Mouse (Mus musculus): ENCODE results near the gene Lce1e. TPM values are rescaled to one million over a fixed set of nuclear protein-coding genes. Genes with fewer than 3 reads are reported as not detected.
"Not testable (repeated sequence)": the region's sequence is repeated elsewhere in the genome, so short reads cannot be mapped to it uniquely, and the experiment has no call there.

Gene Lce1e
- not detected in 2 replicates for polyA plus RNA-seq (2016; fragmentation: Nextera tagmentation; extraction: Ambion mirVana)

- no peak for DNase-seq (ENCODE audit: extremely low spot score, low spot score)
- Histone ChIP-seq H3K9me3 (no peaks in the 10 kb centered on the region), H3K4me3 (no peak within 1 kb of the TSS), H3K4me1 (no peaks in the 10 kb centered on the region), H3K27me3 (ENCODE audit: poor library complexity, severe bottlenecking) (no peaks in the 10 kb centered on the region), H3K36me3 (replicated peaks) (no peaks in the 10 kb centered on the region), H3K27ac (no peak within 1 kb of the TSS)
- WGBS, result 87% methylated on average over 2 of the region's 2 CpGs
Observed at GRCm38 (mm10) chr3:92708974-92709373, at the start of gene Lce1e. Gene Lce1e (minus strand): TSS chr3:92709074.

- H3K9me3 ChIP-seq, result no peaks in the 10 kb centered on the region
- no peak overlapping the region for H3K27ac ChIP-seq
- no peak overlapping the region for H3K4me3 ChIP-seq
- no peaks in the 10 kb centered on the region for H3K36me3 ChIP-seq (replicated peaks)
- H3K27me3 ChIP-seq (ENCODE audit: poor library complexity, severe bottlenecking), result no peaks in the 10 kb centered on the region
- H3K4me1 ChIP-seq, result no peaks in the 10 kb centered on the region
- WGBS, result 50% methylated on average over 3 of the region's 3 CpGs
- no peak for DNase-seq (ENCODE audit: extremely low spot score, low spot score)
Observed at GRCm38 (mm10) chr3:92753197-92753596, 44.3 kb upstream of the Lce1e start.

- Histone ChIP-seq H3K4me1 (no peaks in the 10 kb centered on the region), H3K27me3 (ENCODE audit: poor library complexity, severe bottlenecking) (no peaks in the 10 kb centered on the region), H3K4me3 (no peak within 1 kb of the TSS), H3K9me3 (no peaks in the 10 kb centered on the region), H3K36me3 (replicated peaks) (no peaks in the 10 kb centered on the region), H3K27ac (no peak within 1 kb of the TSS)
- DNase-seq (ENCODE audit: extremely low spot score, low spot score), result no peak
- WGBS, result 96% methylated on average over 1 of the region's 1 CpGs
Observed at GRCm38 (mm10) chr3:92752238-92752637, 43.4 kb upstream of the Lce1e start, which contains the start of gene Lce1g. Gene Lce1g (minus strand): TSS chr3:92752338.

DNA sequence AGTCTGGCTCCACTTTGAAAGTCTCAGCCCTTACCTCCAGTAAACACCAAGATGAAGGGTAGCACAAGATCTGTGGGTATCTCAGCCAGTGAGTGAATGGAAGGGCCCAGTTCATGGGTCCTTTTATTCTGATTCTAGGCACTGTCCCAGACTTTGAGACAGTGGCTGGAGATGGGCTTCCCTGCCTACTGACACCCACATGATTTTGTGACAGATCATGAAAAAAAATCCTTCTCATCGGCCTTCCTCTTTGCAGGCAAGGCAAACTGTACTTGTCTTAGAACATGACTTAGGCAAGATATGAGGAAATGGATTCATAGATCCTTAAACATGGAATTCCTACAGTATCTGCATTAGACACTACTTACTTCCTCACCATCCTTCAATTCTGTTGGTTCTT lies 30.1 kb upstream of the Lce1e start, which contains the start of gene Gm38119:
Gene Gm38119 (minus strand): TSS at position 101 of the 400 bp plus-strand sequence.
- WGBS, result 93% methylated on average over 1 of the region's 1 CpGs
- DNase-seq (ENCODE audit: extremely low spot score, low spot score), result no peak
- no peak within 1 kb of the TSS for H3K27ac ChIP-seq

GRCm38 (mm10) chr3:92722631-92723030 lies 13.8 kb upstream of the Lce1e start:
- DNase-seq (ENCODE audit: extremely low spot score, low spot score), result no peak
- H3K27me3 ChIP-seq (ENCODE audit: poor library complexity, severe bottlenecking), result no peaks in the 10 kb centered on the region
- H3K9me3 ChIP-seq, result no peaks in the 10 kb centered on the region
- no peaks in the 10 kb centered on the region for H3K36me3 ChIP-seq (replicated peaks)
- no peak overlapping the region for H3K27ac ChIP-seq
- no peaks in the 10 kb centered on the region for H3K4me1 ChIP-seq
- 94% methylated on average over 5 of the region's 5 CpGs for WGBS
- no peak overlapping the region for H3K4me3 ChIP-seq

More for the DNA sequence above, 30.1 kb upstream of the Lce1e start, which contains the start of gene Gm38119:
- no peaks in the 10 kb centered on the region for H3K4me1 ChIP-seq
- H3K36me3 ChIP-seq (replicated peaks), result no peaks in the 10 kb centered on the region
- no peaks in the 10 kb centered on the region for H3K9me3 ChIP-seq
- no peak within 1 kb of the TSS for H3K4me3 ChIP-seq
- H3K27me3 ChIP-seq (ENCODE audit: poor library complexity, severe bottlenecking), result no peaks in the 10 kb centered on the region

DNA sequence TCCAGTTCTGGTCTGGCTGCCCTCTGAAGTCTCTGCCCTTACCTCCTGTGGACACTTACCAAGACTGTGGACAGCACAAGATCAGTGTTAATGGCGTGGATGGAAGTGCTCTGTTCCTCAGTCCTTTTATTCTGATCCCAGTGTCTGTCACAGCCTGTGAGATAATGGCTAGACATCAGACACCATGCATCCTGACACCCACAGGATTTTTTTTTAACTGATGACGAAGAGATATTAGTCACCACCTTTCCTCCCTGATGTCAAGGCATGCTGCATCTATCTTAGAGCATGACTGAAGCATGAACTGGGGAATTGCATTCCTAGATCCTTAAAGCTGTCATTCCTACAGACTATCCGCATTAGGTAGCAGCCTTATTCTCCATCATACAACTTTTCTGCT lies 11.4 kb upstream of the Lce1e start, which contains the start of gene Lce1f:
Gene Lce1f (minus strand): TSS at position 101 of the 400 bp plus-strand sequence.
- H3K36me3 ChIP-seq (replicated peaks), result no peaks in the 10 kb centered on the region
- no peak for DNase-seq (ENCODE audit: extremely low spot score, low spot score)
- 80% methylated on average over 3 of the region's 3 CpGs for WGBS
- no peaks in the 10 kb centered on the region for H3K4me1 ChIP-seq
- no peak within 1 kb of the TSS for H3K27ac ChIP-seq
- H3K9me3 ChIP-seq, result no peaks in the 10 kb centered on the region
- H3K27me3 ChIP-seq (ENCODE audit: poor library complexity, severe bottlenecking), result no peaks in the 10 kb centered on the region
- H3K4me3 ChIP-seq, result no peak within 1 kb of the TSS

- DNase-seq (ENCODE audit: extremely low spot score, low spot score), result no peak
- Histone ChIP-seq H3K9me3 (no peaks in the 10 kb centered on the region), H3K4me1 (no peaks in the 10 kb centered on the region)
Observed at GRCm38 (mm10) chr3:92715122-92715521, 6.2 kb upstream of the Lce1e start.

GRCm38 (mm10) chr3:92694613-92695012 lies 14.3 kb downstream of the Lce1e start:
- WGBS, result 45% methylated on average over 1 of the region's 1 CpGs
- no peak overlapping the region for H3K4me3 ChIP-seq
- no peaks in the 10 kb centered on the region for H3K27me3 ChIP-seq (ENCODE audit: poor library complexity, severe bottlenecking)
- no peaks in the 10 kb centered on the region for H3K36me3 ChIP-seq (replicated peaks)
- H3K4me1 ChIP-seq, result no peaks in the 10 kb centered on the region
- H3K9me3 ChIP-seq, result no peaks in the 10 kb centered on the region
- H3K27ac ChIP-seq, result no peak overlapping the region
- no peak for DNase-seq (ENCODE audit: extremely low spot score, low spot score)

More at GRCm38 (mm10) chr3:92715122-92715521, 6.2 kb upstream of the Lce1e start:
- no peak overlapping the region for H3K27ac ChIP-seq
- H3K27me3 ChIP-seq (ENCODE audit: poor library complexity, severe bottlenecking), result no peaks in the 10 kb centered on the region
- H3K36me3 ChIP-seq (replicated peaks), result no peaks in the 10 kb centered on the region
- no peak overlapping the region for H3K4me3 ChIP-seq

DNA sequence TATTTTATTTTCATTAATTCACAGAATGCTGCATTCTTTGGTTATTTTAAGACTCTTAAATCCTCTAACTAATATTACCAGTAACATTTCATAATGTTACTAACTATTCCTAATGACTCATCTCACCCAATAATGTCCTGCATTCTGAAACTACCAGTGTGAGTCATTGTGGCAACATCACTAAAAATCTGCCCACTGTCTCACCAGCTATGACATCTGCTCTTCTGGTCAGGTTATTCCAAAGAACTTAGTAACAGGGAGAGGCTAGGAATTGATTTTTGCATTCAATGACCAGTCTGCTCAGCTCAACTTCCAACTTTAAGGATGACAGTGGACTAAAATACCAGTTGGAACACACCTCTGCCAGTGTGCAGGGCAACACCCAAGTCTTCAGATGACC lies 17.2 kb downstream of the Lce1e start:
- DNase-seq (ENCODE audit: extremely low spot score, low spot score), result no peak
- Histone ChIP-seq H3K4me1 (no peaks in the 10 kb centered on the region), H3K27ac (no peak overlapping the region), H3K4me3 (no peak overlapping the region), H3K36me3 (replicated peaks) (no peaks in the 10 kb centered on the region), H3K9me3 (no peaks in the 10 kb centered on the region), H3K27me3 (ENCODE audit: poor library complexity, severe bottlenecking) (no peaks in the 10 kb centered on the region)

GRCm38 (mm10) chr3:92689154-92689553 lies 19.7 kb downstream of the Lce1e start:
- not testable (repeated sequence) for DNase-seq (ENCODE audit: extremely low spot score, low spot score); H3K36me3 ChIP-seq (replicated peaks); H3K4me3 ChIP-seq; H3K9me3 ChIP-seq; H3K27me3 ChIP-seq (ENCODE audit: poor library complexity, severe bottlenecking); H3K4me1 ChIP-seq; H3K27ac ChIP-seq
- WGBS, result 86% methylated on average over 16 of the region's 16 CpGs

DNA sequence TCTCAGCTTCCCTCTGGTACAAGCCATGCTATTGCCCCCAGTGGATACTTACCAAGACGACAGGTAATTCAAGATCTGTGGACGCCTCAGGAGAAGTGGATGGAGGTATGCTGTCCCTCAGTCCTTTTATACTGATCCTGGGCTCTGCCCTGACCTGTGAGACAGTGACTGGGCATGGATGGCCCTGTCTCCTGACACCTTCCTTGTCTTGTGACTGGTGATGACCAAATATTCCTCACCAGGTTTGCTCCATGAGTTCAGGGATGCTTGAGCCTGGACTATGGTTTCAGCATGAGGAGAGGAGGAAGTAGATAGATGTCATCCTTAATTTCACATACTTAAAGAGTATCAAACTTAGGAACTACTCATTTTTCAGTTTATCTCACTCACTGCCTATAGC lies 21.8 kb downstream of the Lce1e start, which contains the start of gene Lce1d:
Gene Lce1d (minus strand): TSS at position 101 of the 400 bp plus-strand sequence.
- no peak for DNase-seq (ENCODE audit: extremely low spot score, low spot score)
- Histone ChIP-seq H3K9me3 (no peaks in the 10 kb centered on the region), H3K27me3 (ENCODE audit: poor library complexity, severe bottlenecking) (no peaks in the 10 kb centered on the region), H3K27ac (no peak within 1 kb of the TSS), H3K4me3 (no peak within 1 kb of the TSS), H3K4me1 (no peaks in the 10 kb centered on the region), H3K36me3 (replicated peaks) (no peaks in the 10 kb centered on the region)
- WGBS, result 62% methylated on average over 2 of the region's 2 CpGs

DNA sequence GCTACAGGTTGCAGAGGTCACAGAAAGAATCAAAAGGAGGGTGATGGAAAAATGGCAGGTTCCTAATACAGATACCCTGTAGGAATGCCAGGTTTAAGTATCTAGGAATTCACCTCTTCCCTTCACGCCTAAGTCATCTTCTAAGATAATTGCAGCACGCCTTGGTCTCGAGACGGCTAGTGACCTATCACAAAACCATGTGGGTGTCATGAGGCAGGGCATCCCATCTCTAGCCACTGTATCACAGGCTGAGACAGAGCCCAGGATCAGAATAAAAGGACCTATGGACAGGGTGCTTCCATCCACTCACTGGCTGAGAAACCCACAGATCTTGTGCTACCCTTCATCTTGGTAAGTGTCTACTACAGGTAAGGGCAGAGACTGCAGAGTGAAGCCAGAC lies 29.9 kb downstream of the Lce1e start, which contains the start of gene Lce1c:
Gene Lce1c (plus strand): TSS at position 301 of the 400 bp plus-strand sequence.
- Histone ChIP-seq H3K4me3 (no peak within 1 kb of the TSS), H3K4me1 (no peaks in the 10 kb centered on the region), H3K9me3 (no peaks in the 10 kb centered on the region), H3K27ac (no peak within 1 kb of the TSS), H3K27me3 (ENCODE audit: poor library complexity, severe bottlenecking) (no peaks in the 10 kb centered on the region), H3K36me3 (replicated peaks) (no peaks in the 10 kb centered on the region)
- WGBS, result 90% methylated on average over 4 of the region's 4 CpGs
- DNase-seq (ENCODE audit: extremely low spot score, low spot score), result no peak

- Histone ChIP-seq H3K4me1 (no peaks in the 10 kb centered on the region), H3K27ac (no peak within 1 kb of the TSS), H3K9me3 (no peaks in the 10 kb centered on the region), H3K27me3 (ENCODE audit: poor library complexity, severe bottlenecking) (no peaks in the 10 kb centered on the region), H3K4me3 (no peak within 1 kb of the TSS), H3K36me3 (replicated peaks) (no peaks in the 10 kb centered on the region)
- DNase-seq (ENCODE audit: extremely low spot score, low spot score), result no peak
Observed at GRCm38 (mm10) chr3:92670215-92670614, 38.7 kb downstream of the Lce1e start, which contains the start of gene Lce1a2. Gene Lce1a2 (minus strand): TSS chr3:92670315.
